Mouse (Mus musculus) neural tube, embryonic 12.5 days (tissue): ENCODE measurements around the gene Chn2. TPM values are rescaled to one million over a fixed set of nuclear protein-coding genes. Genes with fewer than 3 reads are reported as not detected.

Source experiments
- ATAC-seq: fragments of 200-750 bp; cut with Nextera tagmentation; 2 replicates; pipeline ENCODE4 v1.8.0; 2017; ENCODE audit warnings: low read depth, mild to moderate bottlenecking, moderate TSS enrichment, moderate library complexity; ENCODE audit not compliant: low FRiP score
- H3K27ac ChIP-seq: fragments of 300-500 bp; sonication (generic); 2 replicates; pipeline ENCODE4 v1.5.1; 2016
- H3K27me3 ChIP-seq: fragments of 300-500 bp; sonication (generic); replicated peaks from 2 replicates; pipeline ENCODE4 v1.6.1; 2016; ENCODE audit warnings: mild to moderate bottlenecking
- H3K36me3 ChIP-seq: fragments of 300-500 bp; sonication (generic); 2 replicates; pipeline ENCODE4 v1.6.1; 2016; ENCODE audit warnings: mild to moderate bottlenecking
- H3K4me1 ChIP-seq: fragments of 300-500 bp; sonication (generic); 2 replicates; pipeline ENCODE4 v1.6.1; 2016
- H3K4me2 ChIP-seq: fragments of 300-500 bp; sonication (generic); replicated peaks from 2 replicates; pipeline ENCODE4 v1.6.1; 2016; ENCODE audit warnings: mild to moderate bottlenecking
- H3K4me3 ChIP-seq: fragments of 300-500 bp; sonication (generic); 2 replicates; pipeline ENCODE4 v1.5.1; 2016
- H3K9ac ChIP-seq: fragments of 300-500 bp; sonication (generic); 2 replicates; pipeline ENCODE4 v1.6.1; 2016; ENCODE audit warnings: mild to moderate bottlenecking
- H3K9me3 ChIP-seq: fragments of 300-500 bp; sonication (generic); 2 replicates; pipeline ENCODE4 v1.6.1; 2016; ENCODE audit warnings: mild to moderate bottlenecking
- WGBS: fragments of 180-500 bp; shearing (Covaris S2); methylation state at CpG from one replicate; pipeline ENCODE4 v1.1.7; 2016; 5-methylcytosine and 5-hydroxymethylcytosine counted together
- polyA plus RNA-seq: library from polyadenylated mRNA; unstranded; fragments of >200 nt; fragmentation: Nextera tagmentation; extraction: Ambion mirVana; gene quantifications from 2 replicates; pipeline ENCODE4 v1.2.1, GENCODE M21; 2016

Chn2 gene
- polyA plus RNA-seq, 1 experiment from 2014 or later = 24.3 TPM

- no peak overlapping the region for H3K9ac ChIP-seq
- no peaks in the 10 kb centered on the region for H3K9me3 ChIP-seq
- no peak overlapping the region for H3K4me3 ChIP-seq
- no peaks in the 10 kb centered on the region for H3K27me3 ChIP-seq
- WGBS = 94% methylated on average over 5 of the region's 5 CpGs
- no peak overlapping the region for H3K4me2 ChIP-seq
- no peak for ATAC-seq
- no peaks in the 10 kb centered on the region for H3K36me3 ChIP-seq
- no peaks in the 10 kb centered on the region for H3K4me1 ChIP-seq
- no peak overlapping the region for H3K27ac ChIP-seq
These were observed 15.5 kb upstream of the Chn2 start for GRCm38 (mm10) chr6:54023846-54024245.

- no peaks in the 10 kb centered on the region for H3K9me3 ChIP-seq
- 50% methylated on average over 1 of the region's 1 CpGs for WGBS
- no peaks in the 10 kb centered on the region for H3K27me3 ChIP-seq
- no peak overlapping the region for H3K4me3 ChIP-seq
- H3K36me3 ChIP-seq = no peaks in the 10 kb centered on the region
- no peak overlapping the region for H3K4me2 ChIP-seq
- H3K4me1 ChIP-seq = no peaks in the 10 kb centered on the region
- H3K27ac ChIP-seq = no peak overlapping the region
- H3K9ac ChIP-seq = no peak overlapping the region
- no peak for ATAC-seq
These were observed 10.6 kb upstream of the Chn2 start for GRCm38 (mm10) chr6:54028706-54029105.

DNA sequence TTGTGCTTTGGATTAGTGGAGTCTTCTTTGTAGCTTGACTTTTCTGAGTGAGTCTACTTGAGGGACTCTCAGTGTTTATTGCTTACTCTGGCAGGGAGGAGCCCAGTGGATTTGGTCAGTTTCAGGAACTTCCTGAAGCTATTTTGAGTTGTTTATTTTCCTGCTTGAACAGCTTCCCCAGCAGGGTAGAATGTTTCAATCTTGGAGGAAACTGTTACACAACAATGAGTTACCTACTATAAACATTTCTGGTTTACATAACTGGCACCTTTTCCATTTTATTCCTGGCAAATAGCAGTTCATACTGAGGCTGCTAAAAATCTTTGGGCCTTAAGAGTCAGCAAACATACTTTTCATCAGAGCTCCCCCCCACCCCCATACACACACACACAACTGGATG is 9.0 kb upstream of the Chn2 start:
- Histone ChIP-seq H3K36me3 (no peaks in the 10 kb centered on the region), H3K4me1 (no peaks in the 10 kb centered on the region), H3K27me3 (no peaks in the 10 kb centered on the region), H3K4me2 (no peak overlapping the region), H3K9ac (no peak overlapping the region), H3K9me3 (no peaks in the 10 kb centered on the region), H3K27ac (no peak overlapping the region), H3K4me3 (no peak overlapping the region)
- ATAC-seq = no peak

GRCm38 (mm10) chr6:54030776-54031175 is 8.6 kb upstream of the Chn2 start:
- no peak overlapping the region for H3K4me2 ChIP-seq
- H3K27ac ChIP-seq = no peak overlapping the region
- H3K9ac ChIP-seq = no peak overlapping the region
- no peaks in the 10 kb centered on the region for H3K9me3 ChIP-seq
- no peaks in the 10 kb centered on the region for H3K36me3 ChIP-seq
- WGBS = 75% methylated on average over 3 of the region's 3 CpGs
- no peaks in the 10 kb centered on the region for H3K4me1 ChIP-seq
- H3K27me3 ChIP-seq = no peaks in the 10 kb centered on the region
- no peak for ATAC-seq
- H3K4me3 ChIP-seq = no peak overlapping the region

DNA sequence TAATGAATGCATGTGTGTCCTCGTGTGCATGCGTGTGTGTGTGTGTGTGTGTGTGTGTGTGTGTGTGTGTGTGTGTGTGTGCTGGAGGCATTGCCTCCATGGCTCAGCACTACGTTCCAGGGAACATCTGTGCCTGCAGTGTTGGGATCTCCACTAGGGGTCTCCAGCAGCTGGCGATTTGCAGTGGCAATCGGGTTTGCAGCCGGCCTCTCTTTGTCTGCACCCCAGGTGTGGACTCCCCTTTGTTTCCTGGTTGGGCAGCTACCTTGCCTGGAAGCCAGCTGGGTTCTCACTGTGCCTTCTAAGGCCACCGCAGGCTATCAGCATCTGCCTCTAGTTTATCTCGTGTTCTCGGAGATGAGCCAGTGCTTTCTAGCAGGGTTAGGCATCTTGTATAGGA is 4.9 kb upstream of the Chn2 start:
- 0 out of 2 replicates have a peak overlapping the region, but pooled peaks have one; percentile 33 for H3K9ac ChIP-seq
- H3K4me1 ChIP-seq = peaks cover 5% of the 10 kb centered on the region; the same call in 1 of the 2 replicates
- WGBS = under 1% methylated on average over 9 of the region's 9 CpGs
- H3K9me3 ChIP-seq = no peaks in the 10 kb centered on the region
- ATAC-seq = peak; percentile 66
- no peaks in the 10 kb centered on the region for H3K36me3 ChIP-seq
- peaks cover 3% of the 10 kb centered on the region; the same call in 1 of the 2 replicates for H3K27me3 ChIP-seq
- H3K4me3 ChIP-seq = no peak overlapping the region
- peak overlapping the region; percentile 41 for H3K4me2 ChIP-seq
- H3K27ac ChIP-seq = peak overlapping the region; percentile 66

DNA sequence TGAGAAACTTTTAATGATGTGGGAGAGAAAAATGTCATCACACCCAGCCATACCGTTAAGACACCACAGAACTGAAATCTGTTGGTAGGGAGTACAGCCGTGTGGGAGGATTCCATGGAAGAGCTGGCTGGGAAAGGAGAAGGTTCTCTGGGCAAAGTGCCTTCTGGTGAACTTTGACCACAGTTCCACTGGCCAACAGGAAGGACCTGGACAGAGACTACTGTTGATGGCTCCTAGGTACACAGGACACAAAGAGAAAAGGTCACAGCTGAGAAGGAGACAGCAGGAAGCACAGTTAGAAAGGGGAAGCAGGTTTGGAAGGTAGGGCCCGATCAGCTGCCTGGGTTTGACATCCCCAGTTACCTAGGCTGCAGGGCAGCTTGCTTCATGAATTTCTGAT is 3.8 kb upstream of the Chn2 start:
- Histone ChIP-seq H3K4me1 (peaks cover 11% of the 10 kb centered on the region; the same call in 1 of the 2 replicates), H3K4me3 (no peak overlapping the region), H3K9me3 (no peaks in the 10 kb centered on the region), H3K36me3 (no peaks in the 10 kb centered on the region), H3K4me2 (no peak overlapping the region), H3K27ac (no peak overlapping the region), H3K27me3 (peaks cover 3% of the 10 kb centered on the region; the same call in 1 of the 2 replicates), H3K9ac (no peak overlapping the region)
- 84% methylated on average over 3 of the region's 3 CpGs for WGBS
- no peak for ATAC-seq

GRCm38 (mm10) chr6:54038866-54039265 is 488 bp upstream of the Chn2 start:
- ATAC-seq = 0 out of 2 replicates have a peak, but pooled peaks have one; percentile 3
- peaks cover 19% of the 10 kb centered on the region; the same call in 1 of the 2 replicates for H3K27me3 ChIP-seq
- WGBS = 7% methylated on average over 10 of the region's 10 CpGs
- peak overlapping the region; percentile 91 for H3K4me2 ChIP-seq
- peak overlapping the region; percentile 64 for H3K4me3 ChIP-seq
- peak overlapping the region; percentile 86 for H3K27ac ChIP-seq
- peaks cover 18% of the 10 kb centered on the region; the same call in 1 of the 2 replicates for H3K4me1 ChIP-seq
- H3K9me3 ChIP-seq = no peaks in the 10 kb centered on the region
- peak overlapping the region; percentile 76 for H3K9ac ChIP-seq
- no peaks in the 10 kb centered on the region for H3K36me3 ChIP-seq

DNA sequence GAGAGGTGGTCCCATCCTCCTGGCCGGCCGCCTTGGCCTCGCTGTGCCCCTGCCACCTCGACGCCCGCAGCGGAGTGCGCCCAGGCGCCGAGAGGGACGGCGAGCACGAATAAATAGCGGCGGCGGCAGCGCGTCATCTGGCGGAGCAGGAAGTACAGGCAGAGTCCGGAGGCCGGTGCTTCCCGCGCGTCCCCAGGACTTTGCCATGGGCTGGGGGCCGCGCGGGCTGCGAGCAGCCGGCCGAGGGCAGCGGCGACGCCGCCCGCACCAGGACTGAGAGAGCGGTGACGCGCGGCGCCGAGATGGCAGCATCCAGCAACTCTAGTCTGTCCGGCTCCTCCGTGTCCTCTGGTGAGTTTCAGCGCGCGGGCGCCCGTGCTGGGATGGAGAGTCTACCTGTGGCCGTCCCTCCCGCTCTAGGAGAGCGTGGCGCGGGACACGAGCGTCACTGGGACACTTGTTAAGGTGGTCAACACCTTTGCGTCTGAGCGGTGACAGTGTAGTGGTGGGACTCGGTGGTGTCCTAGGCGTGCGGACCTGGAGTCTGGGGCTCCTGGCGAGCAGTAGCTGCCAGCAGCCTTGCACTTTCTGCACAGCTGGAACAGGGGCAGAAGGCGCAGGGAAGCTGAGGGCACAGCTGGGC is 572 bp downstream of the Chn2 start:
- H3K9ac ChIP-seq = peak overlapping the region; percentile 76
- H3K4me2 ChIP-seq = peak overlapping the region; percentile 91
- H3K36me3 ChIP-seq = no peaks in the 10 kb centered on the region
- H3K9me3 ChIP-seq = no peaks in the 10 kb centered on the region
- under 1% methylated on average over 62 of the region's 62 CpGs for WGBS
- H3K4me3 ChIP-seq = peak overlapping the region; percentile 64
- H3K27me3 ChIP-seq = peaks cover 19% of the 10 kb centered on the region; the same call in 1 of the 2 replicates
- H3K4me1 ChIP-seq = peaks cover 18% of the 10 kb centered on the region; the same call in 1 of the 2 replicates
- peak; percentile 75 for ATAC-seq
- H3K27ac ChIP-seq = peak overlapping the region; percentile 86

- Histone ChIP-seq H3K36me3 (no peaks in the 10 kb centered on the region), H3K27ac (peak overlapping the region; percentile 86; the same call in 1 of the 2 replicates), H3K4me2 (peak overlapping the region; percentile 91), H3K4me3 (peak overlapping the region; percentile 64), H3K9me3 (no peaks in the 10 kb centered on the region), H3K27me3 (peaks cover 19% of the 10 kb centered on the region; the same call in 1 of the 2 replicates), H3K9ac (peak overlapping the region; percentile 76), H3K4me1 (peaks cover 18% of the 10 kb centered on the region; the same call in 1 of the 2 replicates)
- 10% methylated on average over 9 of the region's 9 CpGs for WGBS
- peak; percentile 12; the same call in 1 of the 2 replicates for ATAC-seq
These were observed 1.1 kb downstream of the Chn2 start for GRCm38 (mm10) chr6:54040448-54040844.

GRCm38 (mm10) chr6:54041386-54042043 is 2.2 kb downstream of the Chn2 start:
- Histone ChIP-seq H3K4me1 (peaks cover 18% of the 10 kb centered on the region; the same call in 1 of the 2 replicates), H3K4me2 (peak overlapping the region; percentile 91), H3K36me3 (no peaks in the 10 kb centered on the region), H3K9me3 (no peaks in the 10 kb centered on the region), H3K9ac (no peak overlapping the region), H3K27ac (no peak overlapping the region), H3K27me3 (peaks cover 19% of the 10 kb centered on the region; the same call in 1 of the 2 replicates), H3K4me3 (no peak overlapping the region)
- WGBS = 27% methylated on average over 13 of the region's 13 CpGs
- no peak for ATAC-seq

DNA sequence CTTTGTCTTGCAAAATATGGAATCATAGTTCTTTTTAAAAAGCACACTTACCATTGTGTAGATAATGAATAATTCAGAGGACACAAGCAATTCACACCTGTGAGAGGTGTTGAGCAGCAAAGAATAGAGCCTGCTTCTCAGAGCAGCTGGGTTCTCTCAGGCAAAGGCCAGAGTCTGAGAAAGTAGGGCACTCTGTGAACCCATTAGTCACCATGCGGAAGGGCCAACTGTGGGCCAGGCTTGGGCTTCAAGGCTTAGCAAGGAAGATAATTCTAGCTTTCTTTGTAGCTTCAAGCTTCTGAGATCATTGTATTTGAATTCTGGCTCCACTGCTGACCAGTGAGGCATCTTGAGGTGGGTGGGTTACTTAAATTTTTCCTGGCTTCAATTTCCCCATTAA is 2.8 kb downstream of the Chn2 start:
- Histone ChIP-seq H3K4me1 (peaks cover 18% of the 10 kb centered on the region; the same call in 1 of the 2 replicates), H3K9ac (no peak overlapping the region), H3K9me3 (no peaks in the 10 kb centered on the region), H3K27ac (no peak overlapping the region), H3K4me2 (no peak overlapping the region; the same call in 1 of the 2 replicates), H3K36me3 (no peaks in the 10 kb centered on the region), H3K27me3 (peaks cover 19% of the 10 kb centered on the region; the same call in 1 of the 2 replicates), H3K4me3 (no peak overlapping the region)
- WGBS = 75% methylated on average over 1 of the region's 1 CpGs
- no peak for ATAC-seq

- Histone ChIP-seq H3K27me3 (peaks cover 19% of the 10 kb centered on the region; the same call in 1 of the 2 replicates), H3K4me2 (no peak overlapping the region), H3K9ac (no peak overlapping the region), H3K4me3 (no peak overlapping the region), H3K4me1 (peaks cover 18% of the 10 kb centered on the region; the same call in 1 of the 2 replicates), H3K27ac (no peak overlapping the region), H3K36me3 (no peaks in the 10 kb centered on the region), H3K9me3 (no peaks in the 10 kb centered on the region)
- WGBS = 83% methylated on average over 5 of the region's 5 CpGs
- ATAC-seq = no peak
These were observed 4.2 kb downstream of the Chn2 start for GRCm38 (mm10) chr6:54043536-54043935.
